Mouse (Mus musculus): Measurements from ENCODE around the gene Tnfaip1. TPM values are rescaled to one million over a fixed set of nuclear protein-coding genes. Genes with fewer than 3 reads are reported as not detected.
A peak's percentile ranks its signal among the peaks of the same experiment; 100 is the strongest.

Tnfaip1 gene
- total and polyA plus RNA-seq, 3 experiments = 19.5 to 44.9 (median 24.6) TPM

DNA sequence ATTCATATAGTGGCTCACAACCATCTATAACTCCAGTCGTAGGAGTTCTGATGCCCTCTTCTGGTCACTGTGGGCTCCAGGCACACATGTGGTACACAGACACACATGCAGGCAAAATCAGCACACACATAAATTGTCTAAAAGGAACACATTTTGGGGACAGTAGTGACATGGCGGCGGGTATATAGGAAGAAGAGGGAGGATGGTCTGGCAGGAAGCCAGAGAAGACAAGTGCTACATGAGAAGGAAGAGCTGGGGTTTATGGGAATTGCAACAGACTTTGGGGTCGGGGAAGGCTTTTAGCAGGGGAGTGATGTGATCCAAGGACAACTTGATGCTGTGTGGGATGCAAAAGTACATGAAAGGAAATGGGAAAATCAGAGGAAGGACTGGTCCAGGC lies 1.6 kb downstream of the Tnfaip1 start:
- peaks cover 17 to 42% of the 10 kb centered on the region in 2 experiments for H3K4me1 ChIP-seq (ENCODE audit: control insufficient read depth in 1 of 2, insufficient read depth in 2 of 2)
- no peaks in the 10 kb centered on the region for H3K9me3 ChIP-seq (replicated peaks; ENCODE audit: low read length)
- no peak for DNase-seq (ENCODE audit: extremely low read depth)
- peaks cover 82% of the 10 kb centered on the region for H3K79me2 ChIP-seq (replicated peaks; ENCODE audit: control insufficient read depth, extremely low read depth, insufficient read depth, poor library complexity, severe bottlenecking)
- peak overlapping the region; percentile 64 for H3K9ac ChIP-seq (ENCODE audit: insufficient read depth, low read depth)
- H3K27ac ChIP-seq (ENCODE audit: insufficient read depth, low read depth) = no peak overlapping the region
- peak overlapping the region; percentile 96 for H3K4me2 ChIP-seq (ENCODE audit: insufficient read depth, low read depth, poor library complexity, severe bottlenecking)
- no peak for TF ChIP-seq GABPA (IDR thresholded peaks at IDR 0.05; ENCODE audit: insufficient replicate concordance, low read depth, low read length)
- TF ChIP-seq POLR2AphosphoS2 (IDR thresholded peaks at IDR 0.05; ENCODE audit: low read depth, low read length) = no peak
- TF ChIP-seq CTCF (conservative IDR thresholded peaks at IDR 0.05 in 1 of 2, IDR thresholded peaks at IDR 0.05 in 1 of 2; ENCODE audit: low read depth in 2 of 2, low read length in 2 of 2) = peak in 1 of 2 experiments; percentile 43; a peak in 2 of 4 replicates
- no peak for TF ChIP-seq EP300 (IDR thresholded peaks at IDR 0.05; ENCODE audit: low read length)
- TF ChIP-seq USF1 (IDR thresholded peaks at IDR 0.05; ENCODE audit: low read depth, low read length) = no peak
- no peak for TF ChIP-seq KAT2A (IDR thresholded peaks at IDR 0.05; ENCODE audit: insufficient replicate concordance, low read length)
- 0 out of 2 replicates have a peak, but pooled peaks have one; percentile 29 for TF ChIP-seq MYC (IDR thresholded peaks at IDR 0.05; ENCODE audit: low read depth, low read length)
- TF ChIP-seq MEF2A (IDR thresholded peaks at IDR 0.05; ENCODE audit: borderline replicate concordance, low read depth, low read length) = no peak
- TF ChIP-seq PAX5 (IDR thresholded peaks at IDR 0.05; ENCODE audit: low read length) = no peak
- TF ChIP-seq HCFC1 (IDR thresholded peaks at IDR 0.05; ENCODE audit: low read depth, low read length) = no peak
- 0 out of 2 replicates have a peak, but pooled peaks have one; percentile 44 for TF ChIP-seq MXI1 (IDR thresholded peaks at IDR 0.05; ENCODE audit: low read depth, low read length)
- no peak for TF ChIP-seq ZNF384 (IDR thresholded peaks at IDR 0.05; ENCODE audit: low read depth, low read length)
- no peak for TF ChIP-seq NELFE (IDR thresholded peaks at IDR 0.05; ENCODE audit: low read depth, low read length)
- no peak for TF ChIP-seq MAZ (IDR thresholded peaks at IDR 0.05; ENCODE audit: low read depth, low read length)
- no peak for TF ChIP-seq JUN (IDR thresholded peaks at IDR 0.05; ENCODE audit: insufficient read depth, low read depth, low read length)
- no peak for TF ChIP-seq CHD1 (IDR thresholded peaks at IDR 0.05; ENCODE audit: low read depth, low read length)
- TF ChIP-seq NRF1 (IDR thresholded peaks at IDR 0.05; ENCODE audit: low read depth, low read length) = no peak
- no peak for TF ChIP-seq TBP (conservative IDR thresholded peaks at IDR 0.05; ENCODE audit: low read depth, low read length)
- no peak for TF ChIP-seq ZMIZ1 (IDR thresholded peaks at IDR 0.05; ENCODE audit: low read depth, low read length)
- no peak for TF ChIP-seq RCOR1 (conservative IDR thresholded peaks at IDR 0.05; ENCODE audit: low read depth, low read length)
- no peak for TF ChIP-seq E2F4 (IDR thresholded peaks at IDR 0.05; ENCODE audit: insufficient replicate concordance, low read depth, low read length)
- no peak; the same call in 1 of the 2 replicates for TF ChIP-seq RAD21 (IDR thresholded peaks at IDR 0.05; ENCODE audit: low read depth, low read length)
- no peak for TF ChIP-seq USF2 (conservative IDR thresholded peaks at IDR 0.05; ENCODE audit: low read depth, low read length)
- TF ChIP-seq MAFK (IDR thresholded peaks at IDR 0.05; ENCODE audit: insufficient replicate concordance, low read length) = no peak
- peak overlapping the region; percentile 70 to 79 (median 72) for H3K4me3 ChIP-seq (replicated peaks in 1 of 3; ENCODE audit: low read depth in 2 of 3, low read length in 2 of 3, poor library complexity in 1 of 3)
- dilution Hi-C loops (cut with MboI; ENCODE audit: extremely low pct_ligation_motif_present, extremely low pct_unique_long_range_greater_than_20kb, low sequenced_read_pairs) = no loop called here
- in situ Hi-C loops (cut with MboI; ENCODE audit: low pct_ligation_motif_present, low pct_unique_long_range_greater_than_20kb, low sequenced_read_pairs) = no loop called here
- H3K36me3 ChIP-seq (replicated peaks in 1 of 2; ENCODE audit: control insufficient read depth in 1 of 2, insufficient read depth in 1 of 2, low read length in 1 of 2) = peaks cover 25 to 51% of the 10 kb centered on the region in 2 experiments
- no peaks in the 10 kb centered on the region for H3K27me3 ChIP-seq (replicated peaks)
